Mouse (Mus musculus) MN1 (cell line): ENCODE measurements around the gene Psd.

Source experiments
- DNase-seq: peaks from one replicate; pipeline ENCODE4 v3.0.0-alpha.2; 2016; ENCODE audit warnings: low spot score

The Psd gene

GRCm38 (mm10) chr19:46326756-46327305, at the start of gene Psd:
Gene Psd, minus strand, starts transcription at chr19:46327156.
- DNase-seq, result peak; percentile 59

GRCm38 (mm10) chr19:46375891-46376290, 48.9 kb upstream of the Psd start:
- no peak for DNase-seq

- no peak for DNase-seq
Observed at GRCm38 (mm10) chr19:46375489-46375888, 48.5 kb upstream of the Psd start.

GRCm38 (mm10) chr19:46374477-46375088, 47.6 kb upstream of the Psd start:
- DNase-seq, result no peak

- peak; percentile 73 for DNase-seq
Observed at GRCm38 (mm10) chr19:46369204-46369603, 42.2 kb upstream of the Psd start.

GRCm38 (mm10) chr19:46367798-46368590, 41.0 kb upstream of the Psd start:
- DNase-seq, result no peak

GRCm38 (mm10) chr19:46363294-46364009, 36.5 kb upstream of the Psd start:
- no peak for DNase-seq

- DNase-seq, result no peak
Observed at GRCm38 (mm10) chr19:46362104-46362503, 35.1 kb upstream of the Psd start.

GRCm38 (mm10) chr19:46358381-46358780, 31.4 kb upstream of the Psd start:
- DNase-seq, result no peak

GRCm38 (mm10) chr19:46357344-46358280, 30.7 kb upstream of the Psd start:
- no peak for DNase-seq

- peak; percentile 82 for DNase-seq
Observed at GRCm38 (mm10) chr19:46356701-46357138, 29.8 kb upstream of the Psd start.

GRCm38 (mm10) chr19:46350168-46350932, 23.4 kb upstream of the Psd start, which contains the start of gene 2310034G01Rik:
Gene 2310034G01Rik, minus strand, starts transcription at chr19:46350302.
- no peak for DNase-seq

GRCm38 (mm10) chr19:46349550-46349949, 22.6 kb upstream of the Psd start:
- DNase-seq, result no peak

- peak; percentile 84 for DNase-seq
Observed at GRCm38 (mm10) chr19:46348761-46349458, 22.0 kb upstream of the Psd start.

GRCm38 (mm10) chr19:46347936-46348668, 21.1 kb upstream of the Psd start:
- peak; percentile 63 for DNase-seq

GRCm38 (mm10) chr19:46347146-46347545, 20.2 kb upstream of the Psd start:
- DNase-seq, result no peak

- no peak for DNase-seq
Observed at GRCm38 (mm10) chr19:46344710-46345419, 17.9 kb upstream of the Psd start.

GRCm38 (mm10) chr19:46339287-46339971, 12.5 kb upstream of the Psd start:
- peak; percentile 46 for DNase-seq
